Mouse (Mus musculus): ENCODE data around the gene Zcchc18. TPM values are rescaled to one million over a fixed set of nuclear protein-coding genes. Genes with fewer than 3 reads are reported as not detected.

Gene Zcchc18
- polyA plus RNA-seq, 1 experiment from 2014 or later = 372 TPM

- Histone ChIP-seq H3K9ac (peak overlapping the region; percentile 76), H3K27me3 (ENCODE audit: control insufficient read depth, insufficient read depth, low read length) (no peaks in the 10 kb centered on the region; the same call in 1 of the 2 replicates), H3K36me3 (replicated peaks; ENCODE audit: control insufficient read depth, insufficient read depth) (no peaks in the 10 kb centered on the region; the same call in 1 of the 2 replicates), H3K4me3 (replicated peaks; ENCODE audit: low read length) (peak overlapping the region; percentile 52), H3K4me2 (replicated peaks) (peak overlapping the region; percentile 64), H3K9me3 (ENCODE audit: control insufficient read depth, low read length) (no peaks in the 10 kb centered on the region), H3K27ac (peak overlapping the region; percentile 94), H3K4me1 (replicated peaks; ENCODE audit: control insufficient read depth, insufficient read depth, low read length) (peaks cover 14% of the 10 kb centered on the region)
- DNase-seq (ENCODE audit: low spot score) (no peak), ATAC-seq (ENCODE audit: low FRiP score) (peak; percentile 58)
- 19% methylated on average over 19 of the region's 19 CpGs for WGBS
Measured at GRCm38 (mm10) chrX:136992191-136992965, 577 bp upstream of the Zcchc18 start.

- WGBS = 29% methylated on average over 12 of the region's 14 CpGs
- no peaks in the 10 kb centered on the region; the same call in 1 of the 2 replicates for H3K27me3 ChIP-seq (ENCODE audit: control insufficient read depth, insufficient read depth, low read length)
- peaks cover 14% of the 10 kb centered on the region for H3K4me1 ChIP-seq (replicated peaks; ENCODE audit: control insufficient read depth, insufficient read depth, low read length)
- peak overlapping the region; percentile 52 for H3K4me3 ChIP-seq (replicated peaks; ENCODE audit: low read length)
- no peaks in the 10 kb centered on the region for H3K9me3 ChIP-seq (ENCODE audit: control insufficient read depth, low read length)
- H3K36me3 ChIP-seq (replicated peaks; ENCODE audit: control insufficient read depth, insufficient read depth) = no peaks in the 10 kb centered on the region; the same call in 1 of the 2 replicates
- DNase-seq (ENCODE audit: low spot score) (no peak), ATAC-seq (ENCODE audit: low FRiP score) (no peak)
- H3K9ac ChIP-seq = peak overlapping the region; percentile 76
- H3K27ac ChIP-seq = peak overlapping the region; percentile 94
- H3K4me2 ChIP-seq (replicated peaks) = peak overlapping the region; percentile 64
Measured at GRCm38 (mm10) chrX:136993641-136994040, 686 bp downstream of the Zcchc18 start.

- 87% methylated on average over 2 of the region's 2 CpGs for WGBS
- Histone ChIP-seq H3K27me3 (ENCODE audit: control insufficient read depth, insufficient read depth, low read length) (no peaks in the 10 kb centered on the region; the same call in 1 of the 2 replicates), H3K9ac (no peak overlapping the region), H3K4me3 (replicated peaks; ENCODE audit: low read length) (no peak overlapping the region), H3K36me3 (replicated peaks; ENCODE audit: control insufficient read depth, insufficient read depth) (no peaks in the 10 kb centered on the region; the same call in 1 of the 2 replicates), H3K4me2 (replicated peaks) (no peak overlapping the region), H3K4me1 (replicated peaks; ENCODE audit: control insufficient read depth, insufficient read depth, low read length) (peaks cover 14% of the 10 kb centered on the region), H3K27ac (no peak overlapping the region), H3K9me3 (ENCODE audit: control insufficient read depth, low read length) (no peaks in the 10 kb centered on the region)
- ATAC-seq (ENCODE audit: low FRiP score) (no peak), DNase-seq (ENCODE audit: low spot score) (no peak)
Measured at GRCm38 (mm10) chrX:136996256-136996655, 3.3 kb downstream of the Zcchc18 start.

- Histone ChIP-seq H3K27me3 (ENCODE audit: control insufficient read depth, insufficient read depth, low read length) (no peaks in the 10 kb centered on the region), H3K36me3 (replicated peaks; ENCODE audit: control insufficient read depth, insufficient read depth) (peaks cover 4% of the 10 kb centered on the region; the same call in 1 of the 2 replicates), H3K4me2 (replicated peaks) (no peak overlapping the region), H3K27ac (no peak overlapping the region), H3K4me3 (replicated peaks; ENCODE audit: low read length) (no peak overlapping the region), H3K4me1 (replicated peaks; ENCODE audit: control insufficient read depth, insufficient read depth, low read length) (no peaks in the 10 kb centered on the region), H3K9ac (no peak overlapping the region), H3K9me3 (ENCODE audit: control insufficient read depth, low read length) (no peaks in the 10 kb centered on the region)
- WGBS = 53% methylated on average over 6 of the region's 6 CpGs
- ATAC-seq (ENCODE audit: low FRiP score) (peak; percentile 75), DNase-seq (ENCODE audit: low spot score) (peak; percentile 83)
Measured at GRCm38 (mm10) chrX:137015099-137015709, 22.2 kb downstream of the Zcchc18 start.

GRCm38 (mm10) chrX:137017668-137018067 is 24.7 kb downstream of the Zcchc18 start:
- no peak overlapping the region for H3K4me3 ChIP-seq (replicated peaks; ENCODE audit: low read length)
- H3K27me3 ChIP-seq (ENCODE audit: control insufficient read depth, insufficient read depth, low read length) = no peaks in the 10 kb centered on the region
- no peak overlapping the region for H3K27ac ChIP-seq
- no peaks in the 10 kb centered on the region for H3K36me3 ChIP-seq (replicated peaks; ENCODE audit: control insufficient read depth, insufficient read depth)
- H3K4me2 ChIP-seq (replicated peaks) = no peak overlapping the region
- no peaks in the 10 kb centered on the region for H3K4me1 ChIP-seq (replicated peaks; ENCODE audit: control insufficient read depth, insufficient read depth, low read length)
- WGBS = 81% methylated on average over 1 of the region's 1 CpGs
- H3K9me3 ChIP-seq (ENCODE audit: control insufficient read depth, low read length) = no peaks in the 10 kb centered on the region
- H3K9ac ChIP-seq = no peak overlapping the region
- ATAC-seq (ENCODE audit: low FRiP score) (no peak), DNase-seq (ENCODE audit: low spot score) (no peak)

- H3K4me3 ChIP-seq (replicated peaks; ENCODE audit: low read length) = no peak overlapping the region
- H3K9ac ChIP-seq = no peak overlapping the region
- H3K27ac ChIP-seq = no peak overlapping the region
- H3K36me3 ChIP-seq (replicated peaks; ENCODE audit: control insufficient read depth, insufficient read depth) = peaks cover 6% of the 10 kb centered on the region; the same call in 1 of the 2 replicates
- DNase-seq (ENCODE audit: low spot score) (peak; percentile 78), ATAC-seq (ENCODE audit: low FRiP score) (no peak)
- WGBS = 33% methylated on average over 1 of the region's 1 CpGs
- no peaks in the 10 kb centered on the region for H3K4me1 ChIP-seq (replicated peaks; ENCODE audit: control insufficient read depth, insufficient read depth, low read length)
- H3K4me2 ChIP-seq (replicated peaks) = no peak overlapping the region
- H3K27me3 ChIP-seq (ENCODE audit: control insufficient read depth, insufficient read depth, low read length) = no peaks in the 10 kb centered on the region
- no peaks in the 10 kb centered on the region for H3K9me3 ChIP-seq (ENCODE audit: control insufficient read depth, low read length)
Measured at GRCm38 (mm10) chrX:137019310-137019709, 26.4 kb downstream of the Zcchc18 start.

GRCm38 (mm10) chrX:137030916-137031315 is 38.0 kb downstream of the Zcchc18 start:
- Histone ChIP-seq H3K27ac (no peak overlapping the region), H3K36me3 (replicated peaks; ENCODE audit: control insufficient read depth, insufficient read depth) (peaks cover 10% of the 10 kb centered on the region), H3K4me3 (replicated peaks; ENCODE audit: low read length) (no peak overlapping the region), H3K9me3 (ENCODE audit: control insufficient read depth, low read length) (no peaks in the 10 kb centered on the region), H3K4me1 (replicated peaks; ENCODE audit: control insufficient read depth, insufficient read depth, low read length) (no peaks in the 10 kb centered on the region), H3K4me2 (replicated peaks) (no peak overlapping the region), H3K9ac (no peak overlapping the region), H3K27me3 (ENCODE audit: control insufficient read depth, insufficient read depth, low read length) (no peaks in the 10 kb centered on the region)
- no peak for ATAC-seq (ENCODE audit: low FRiP score)
- 98% methylated on average over 8 of the region's 8 CpGs for WGBS
- DNase-seq (ENCODE audit: low spot score) = no peak

GRCm38 (mm10) chrX:137031726-137032125 is 38.8 kb downstream of the Zcchc18 start:
- Histone ChIP-seq H3K36me3 (replicated peaks; ENCODE audit: control insufficient read depth, insufficient read depth) (peaks cover 10% of the 10 kb centered on the region), H3K9ac (no peak overlapping the region), H3K27me3 (ENCODE audit: control insufficient read depth, insufficient read depth, low read length) (no peaks in the 10 kb centered on the region), H3K9me3 (ENCODE audit: control insufficient read depth, low read length) (no peaks in the 10 kb centered on the region), H3K4me3 (replicated peaks; ENCODE audit: low read length) (no peak overlapping the region), H3K4me1 (replicated peaks; ENCODE audit: control insufficient read depth, insufficient read depth, low read length) (no peaks in the 10 kb centered on the region), H3K4me2 (replicated peaks) (no peak overlapping the region), H3K27ac (no peak overlapping the region)
- ATAC-seq (ENCODE audit: low FRiP score) (no peak), DNase-seq (ENCODE audit: low spot score) (no peak)
- 86% methylated on average over 5 of the region's 5 CpGs for WGBS

- Histone ChIP-seq H3K9me3 (ENCODE audit: control insufficient read depth, low read length) (no peaks in the 10 kb centered on the region), H3K27ac (no peak overlapping the region), H3K4me2 (replicated peaks) (no peak overlapping the region), H3K9ac (no peak overlapping the region), H3K4me1 (replicated peaks; ENCODE audit: control insufficient read depth, insufficient read depth, low read length) (no peaks in the 10 kb centered on the region), H3K4me3 (replicated peaks; ENCODE audit: low read length) (no peak overlapping the region), H3K27me3 (ENCODE audit: control insufficient read depth, insufficient read depth, low read length) (no peaks in the 10 kb centered on the region), H3K36me3 (replicated peaks; ENCODE audit: control insufficient read depth, insufficient read depth) (no peaks in the 10 kb centered on the region; the same call in 1 of the 2 replicates)
- no peak for DNase-seq (ENCODE audit: low spot score)
- no peak for ATAC-seq (ENCODE audit: low FRiP score)
- 89% methylated on average over 4 of the region's 4 CpGs for WGBS
Measured at GRCm38 (mm10) chrX:137034322-137034721, 41.4 kb downstream of the Zcchc18 start.
